In genomic region chr13:14034073-14034348, GRCm38 (mm10) we compare ENCODE assay signal across 10 mouse cellular contexts. TPM values are rescaled to one million over a fixed set of nuclear protein-coding genes. Genes with fewer than 3 reads are reported as not detected.
DNase-seq lines count a peak whose midpoint lies in the region; ATAC-seq and TF ChIP-seq lines count a peak whose summit lies in the region.
"Had no signal": no experiment of that assay in that cellular context is flagged by ENCODE, and none has a peak within 500 bp of the region (broad histone marks: within the 10 kb centered on the region; RNA-seq: fewer than 3 reads in every experiment).

No protein-coding gene starts in this region.

- no peak overlapping the region for H3K9ac ChIP-seq in intestine, embryonic 16.5 days (ENCODE audit: low read depth, low read length)
- H3K9ac ChIP-seq: embryonic facial prominence, embryonic 15.5 days; heart, embryonic 15.5 days had no signal

- H3K4me2 ChIP-seq in intestine, embryonic 16.5 days (ENCODE audit: low read depth, low read length), result no peak overlapping the region
- H3K4me2 ChIP-seq: embryonic facial prominence, embryonic 15.5 days; heart, embryonic 15.5 days had no signal

- H3K27ac ChIP-seq in intestine, embryonic 16.5 days (ENCODE audit: low read length), result no peak overlapping the region
- H3K27ac ChIP-seq in left cerebral cortex, adult 2 months, result no peak overlapping the region
- H3K27ac ChIP-seq: embryonic facial prominence, embryonic 15.5 days; heart, embryonic 15.5 days had no signal

- H3K9me3 ChIP-seq in intestine, embryonic 16.5 days (ENCODE audit: control insufficient read depth, low read length), result no peaks in the 10 kb centered on the region
- H3K9me3 ChIP-seq: embryonic facial prominence, embryonic 15.5 days; heart, embryonic 15.5 days had no signal

- ATAC-seq in intestine, embryonic 16.5 days, result peak; percentile 57; the same call in 1 of the 2 replicates

- intact Hi-C loops in left cerebral cortex, adult 2 months (cut with DNase I), result loop anchor here (10.0 kb wide), 1 partner anchor 79 kb away; the partner anchor contains the start of gene B3galnt2

- no peak for TF ChIP-seq CTCF in left cerebral cortex, adult 2 months (IDR thresholded peaks at IDR 0.05)

- no peak overlapping the region for H3K4me3 ChIP-seq in intestine, embryonic 16.5 days (ENCODE audit: low read length)
- no peak overlapping the region for H3K4me3 ChIP-seq in left cerebral cortex, adult 2 months
- H3K4me3 ChIP-seq: embryonic facial prominence, embryonic 15.5 days; heart, embryonic 15.5 days had no signal

- peak; percentile 30 for DNase-seq in adrenal gland, adult 2 months
- DNase-seq in adrenal gland, adult 8-10 months, result no peak
- DNase-seq in 3134 (ENCODE audit: extremely low read depth, insufficient read length, low spot score), result peak; percentile 18
- peak; percentile 49 for DNase-seq in adipocyte (ENCODE audit: low spot score)
- no peak for DNase-seq in thymus, postnatal 4 days
- no peak for DNase-seq in left cerebral cortex, adult 2 months (ENCODE audit: extremely low spot score in 1 of 2, low spot score in 2 of 2)
- no peak for DNase-seq in kidney, postnatal 25 days

- H3K4me1 ChIP-seq in intestine, embryonic 16.5 days (ENCODE audit: control insufficient read depth, insufficient read depth, low read length), result peaks cover 3% of the 10 kb centered on the region; the same call in 1 of the 2 replicates

- no peaks in the 10 kb centered on the region for H3K36me3 ChIP-seq in intestine, embryonic 16.5 days (ENCODE audit: control insufficient read depth, insufficient read depth, low read length)

- H3K27me3 ChIP-seq in intestine, embryonic 16.5 days (replicated peaks; ENCODE audit: control insufficient read depth, insufficient read depth, low read length), result no peaks in the 10 kb centered on the region
- H3K27me3 ChIP-seq: embryonic facial prominence, embryonic 15.5 days; heart, embryonic 15.5 days had no signal

RNA-seq across cellular contexts. Expression of gene Tbce, which starts 5.4 kb away (rescaled TPM):
- 10 to 100 TPM; 35.2 to 45.3 TPM for total RNA-seq in adrenal gland, adult 2 months (2021)
- 5.4 and 8.4 TPM in 2 replicates for polyA plus RNA-seq in adrenal gland, adult 2 months (2012; rRNA removed)
- total RNA-seq in adrenal gland, adult 8-10 months (2022), result 10 to 100 TPM; 40.3 to 86.9 (median 59.4) TPM
- polyA plus RNA-seq in intestine, embryonic 16.5 days (2015; fragmentation: Nextera tagmentation; extraction: Ambion mirVana), result 37.8 and 41.3 TPM in 2 replicates
- 10 to 100 TPM; 79.8 to 85.0 TPM for total RNA-seq in left cerebral cortex, adult 2 months (2021)

RNA-seq across cellular contexts. Expression of gene Arid4b, which starts 29.0 kb away (rescaled TPM):
- 10 to 100 TPM; 25.5 to 34.6 TPM for total RNA-seq in adrenal gland, adult 2 months (2021)
- 5.5 TPM in 2 replicates for polyA plus RNA-seq in adrenal gland, adult 2 months (2012; rRNA removed)
- total RNA-seq in adrenal gland, adult 8-10 months (2022), result 10 to 100 TPM; 35.2 to 54.4 (median 42.0) TPM
- 40.0 and 46.5 TPM in 2 replicates for polyA plus RNA-seq in intestine, embryonic 16.5 days (2015; fragmentation: Nextera tagmentation; extraction: Ambion mirVana)
- 10 to 100 TPM; 49.3 to 54.6 TPM for total RNA-seq in left cerebral cortex, adult 2 months (2021)

RNA-seq across cellular contexts. Expression of gene Ggps1, which starts 29.3 kb away (rescaled TPM):
- 10 to 100 TPM; 37.4 to 37.6 TPM for total RNA-seq in adrenal gland, adult 2 months (2021)
- 2.6 and 2.9 TPM in 2 replicates for polyA plus RNA-seq in adrenal gland, adult 2 months (2012; rRNA removed)
- total RNA-seq in adrenal gland, adult 8-10 months (2022), result 10 to 100 TPM; 38.3 to 58.2 (median 43.5) TPM
- polyA plus RNA-seq in intestine, embryonic 16.5 days (2015; fragmentation: Nextera tagmentation; extraction: Ambion mirVana), result 36.7 and 36.8 TPM in 2 replicates
- total RNA-seq in left cerebral cortex, adult 2 months (2021), result 10 to 100 TPM; 65.7 to 66.6 TPM

Comparison
In these comparisons a context has a peak if more than half of its experiments do, and no peak if none do; other contexts are left out.
1. DNase-seq: peak in adrenal gland, adult 2 months (single experiment), 3134 (single experiment) and adipocyte (single experiment); none in adrenal gland, adult 8-10 months (single experiment), thymus, postnatal 4 days (single experiment), left cerebral cortex, adult 2 months (0 of 2) and kidney, postnatal 25 days (0 of 2).